14 mouse cellular contexts compared by ENCODE assay signal in the genomic region with DNA sequence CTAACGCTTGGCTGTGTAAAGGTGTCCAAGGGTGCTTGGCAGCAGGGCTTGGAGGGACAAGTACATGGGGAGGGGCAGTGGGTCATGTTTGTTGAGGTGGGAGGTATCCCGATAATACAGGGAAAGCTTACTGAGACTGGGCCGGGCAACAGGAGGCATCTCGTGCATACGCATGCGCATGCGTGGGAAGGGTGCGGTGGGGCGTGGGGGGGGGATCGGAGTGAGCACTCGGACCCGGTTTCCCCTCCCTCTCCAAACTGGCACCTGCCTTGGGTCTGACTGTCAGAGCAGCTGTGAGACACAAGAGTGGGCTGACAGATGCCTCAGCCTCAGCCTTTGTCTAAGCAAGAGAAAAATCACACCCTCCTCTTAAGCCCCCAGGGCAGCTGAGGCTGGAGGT. TPM values are rescaled to one million over a fixed set of nuclear protein-coding genes. Genes with fewer than 3 reads are reported as not detected.
DNase-seq lines count a peak whose midpoint lies in the region; ATAC-seq and TF ChIP-seq lines count a peak whose summit lies in the region.
"Had no signal": no experiment of that assay in that cellular context is flagged by ENCODE, and none has a peak within 500 bp of the region (broad histone marks: within the 10 kb centered on the region; RNA-seq: fewer than 3 reads in every experiment).

No protein-coding gene starts in this region.

- intact Hi-C loops in left cerebral cortex, postnatal 25 days (cut with DNase I) = no loop called here

- no peaks in the 10 kb centered on the region for H3K9me3 ChIP-seq in forebrain, postnatal 0 days (ENCODE audit: low read length)
- no peaks in the 10 kb centered on the region for H3K9me3 ChIP-seq in midbrain, embryonic 12.5 days
- H3K9me3 ChIP-seq: liver, embryonic 12.5 days had no signal

- H3K27ac ChIP-seq in cerebellum, adult 2 months (ENCODE audit: insufficient read depth, low read length) = no peak overlapping the region
- no peak overlapping the region for H3K27ac ChIP-seq in forebrain, postnatal 0 days (ENCODE audit: low read depth, low read length)
- H3K27ac ChIP-seq in midbrain, embryonic 12.5 days (replicated peaks) = peak overlapping the region; percentile 83
- H3K27ac ChIP-seq: liver, embryonic 12.5 days; macrophage had no signal

- H3K4me3 ChIP-seq in cerebellum, adult 2 months (replicated peaks; ENCODE audit: insufficient read depth, low read depth, low read length) = peak overlapping the region; percentile 79
- H3K4me3 ChIP-seq in forebrain, postnatal 0 days (ENCODE audit: low read depth, low read length) = no peak overlapping the region
- no peak overlapping the region for H3K4me3 ChIP-seq in midbrain, embryonic 12.5 days
- H3K4me3 ChIP-seq: liver, embryonic 12.5 days had no signal

- peak; percentile 37 to 48 for DNase-seq in cerebellum, adult 2 months
- peak; percentile 75 to 80 for DNase-seq in cerebellum, postnatal 14 days
- peak; percentile 41 for DNase-seq in forebrain, postnatal 0 days
- DNase-seq in spleen, postnatal 4 days (ENCODE audit: low spot score in 2 of 2) = no peak
- DNase-seq in left cerebral cortex, postnatal 25 days (ENCODE audit: low spot score in 2 of 2) = no peak
- no peak for DNase-seq in lung, postnatal 10 days
- no peak for DNase-seq in spleen, postnatal 14 days (ENCODE audit: low spot score in 2 of 2)
- DNase-seq: layer of hippocampus, adult 9-11 months; right cerebral cortex, postnatal 4 days had no signal

- TF ChIP-seq POLR2A in cerebellum, adult 2 months (IDR thresholded peaks at IDR 0.05; ENCODE audit: borderline replicate concordance, insufficient read depth, low read length) = no peak

- H3K9ac ChIP-seq in forebrain, postnatal 0 days = no peak overlapping the region
- H3K9ac ChIP-seq in midbrain, embryonic 12.5 days (replicated peaks) = 0 out of 2 replicates have a peak overlapping the region, but pooled peaks have one; percentile 2
- H3K9ac ChIP-seq: liver, embryonic 12.5 days had no signal

- H3K27me3 ChIP-seq in cerebellum, adult 2 months (ENCODE audit: control insufficient read depth, insufficient read depth, low read length) = no peaks in the 10 kb centered on the region
- H3K27me3 ChIP-seq in forebrain, postnatal 0 days (ENCODE audit: insufficient read depth, low read length) = no peaks in the 10 kb centered on the region
- peaks cover 19% of the 10 kb centered on the region for H3K27me3 ChIP-seq in midbrain, embryonic 12.5 days

- no peak for TF ChIP-seq CTCF in cerebellum, adult 2 months (IDR thresholded peaks at IDR 0.05; ENCODE audit: borderline replicate concordance, insufficient read depth, low read depth, low read length)
- no peak for TF ChIP-seq CTCF in forebrain, postnatal 0 days (IDR thresholded peaks at IDR 0.05; ENCODE audit: low read depth)

- peak; percentile 53 for ATAC-seq in forebrain, postnatal 0 days
- ATAC-seq in midbrain, embryonic 12.5 days (ENCODE audit: low FRiP score, low read depth) = peak; percentile 44; the same call in 1 of the 2 replicates
- ATAC-seq: liver, embryonic 12.5 days had no signal

- peaks cover 10% of the 10 kb centered on the region for H3K4me1 ChIP-seq in cerebellum, adult 2 months (ENCODE audit: control insufficient read depth, insufficient read depth, low read length)
- peaks cover 5% of the 10 kb centered on the region; the same call in 1 of the 2 replicates for H3K4me1 ChIP-seq in forebrain, postnatal 0 days (ENCODE audit: insufficient read depth)
- H3K4me1 ChIP-seq in midbrain, embryonic 12.5 days = peaks cover 50% of the 10 kb centered on the region

- H3K4me2 ChIP-seq in forebrain, postnatal 0 days (ENCODE audit: low read depth) = 0 out of 2 replicates have a peak overlapping the region, but pooled peaks have one; percentile 13
- H3K4me2 ChIP-seq in midbrain, embryonic 12.5 days (replicated peaks) = peak overlapping the region; percentile 13; the same call in 1 of the 2 replicates
- H3K4me2 ChIP-seq: liver, embryonic 12.5 days had no signal

- no peaks in the 10 kb centered on the region for H3K36me3 ChIP-seq in forebrain, postnatal 0 days (ENCODE audit: insufficient read depth)
- no peaks in the 10 kb centered on the region for H3K36me3 ChIP-seq in midbrain, embryonic 12.5 days
- H3K36me3 ChIP-seq: liver, embryonic 12.5 days had no signal

- WGBS in cerebellum, adult 2 months = 15% methylated on average over 12 of the region's 12 CpGs
- WGBS in forebrain, postnatal 0 days = 42% methylated on average over 12 of the region's 12 CpGs
- WGBS in midbrain, embryonic 12.5 days = 53% methylated on average over 12 of the region's 12 CpGs

RNA-seq across cellular contexts. Expression of a gene that starts 45.1 kb away (rescaled TPM):
- 37.3 and 43.9 TPM in 2 replicates for polyA plus RNA-seq in cerebellum, adult 2 months (2012; rRNA removed)
- 2.4 and 7.9 TPM in 2 replicates for total RNA-seq in forebrain, postnatal 0 days (2014; rRNA removed)
- 2.5 and 5.3 TPM in 2 replicates for polyA plus RNA-seq in forebrain, postnatal 0 days (2015; fragmentation: Nextera tagmentation; extraction: Ambion mirVana)
- 50.5 and 55.0 TPM in 2 replicates for polyA plus RNA-seq in midbrain, embryonic 12.5 days (2016; fragmentation: Nextera tagmentation; extraction: Ambion mirVana)
- total RNA-seq in left cerebral cortex, postnatal 25 days (2021) = under 1 TPM in 1 of 2 experiments, not detected in 1; 0.18 TPM
- total RNA-seq: gastrocnemius, adult 8-10 months had no signal
- polyA plus RNA-seq: heart, embryonic 16.5 days; liver, embryonic 12.5 days; macrophage had no signal

RNA-seq across cellular contexts. Expression of a gene that starts 57.1 kb away (rescaled TPM):
- polyA plus RNA-seq in cerebellum, adult 2 months (2012; rRNA removed) = 14.0 and 14.1 TPM in 2 replicates
- 25.5 and 38.9 TPM in 2 replicates for total RNA-seq in forebrain, postnatal 0 days (2014; rRNA removed)
- polyA plus RNA-seq in forebrain, postnatal 0 days (2015; fragmentation: Nextera tagmentation; extraction: Ambion mirVana) = 34.1 and 40.4 TPM in 2 replicates
- 56.6 and 58.8 TPM in 2 replicates for polyA plus RNA-seq in midbrain, embryonic 12.5 days (2016; fragmentation: Nextera tagmentation; extraction: Ambion mirVana)
- total RNA-seq in left cerebral cortex, postnatal 25 days (2021) = 10 to 100 TPM; 17.7 to 22.5 TPM

Comparison
In these comparisons a context has a peak if more than half of its experiments do, and no peak if none do; other contexts are left out.
1. DNase-seq: peak in cerebellum, adult 2 months (2 of 2), cerebellum, postnatal 14 days (2 of 2) and forebrain, postnatal 0 days (single experiment); none in spleen, postnatal 4 days (0 of 2), left cerebral cortex, postnatal 25 days (0 of 2), lung, postnatal 10 days (single experiment) and spleen, postnatal 14 days (0 of 2).